Mouse (Mus musculus) myocyte (in vitro differentiated cells): ENCODE measurements around the gene Cdc34.

Source experiments
- CEBPB ChIP-seq: IDR thresholded peaks from 2 replicates; pipeline ENCODE4 v1.6.1; 2011; ENCODE audit warnings: mild to moderate bottlenecking, moderate library complexity; ENCODE audit not compliant: poor library complexity, insufficient read depth, severe bottlenecking
- E2F4 ChIP-seq: IDR thresholded peaks from one replicate; pipeline ENCODE4 v1.6.1; 2011; ENCODE audit warnings: mild to moderate bottlenecking, control low read depth, moderate library complexity; ENCODE audit not compliant: insufficient read depth
- MAX ChIP-seq: IDR thresholded peaks from one replicate; pipeline ENCODE4 v1.6.1; 2011; ENCODE audit warnings: low read depth, mild to moderate bottlenecking, control low read depth
- POLR2A ChIP-seq: IDR thresholded peaks from one replicate; pipeline ENCODE4 v1.6.1; 2011; ENCODE audit warnings: low read depth, mild to moderate bottlenecking, control low read depth, moderate library complexity; ENCODE audit not compliant: insufficient read length
- POLR2AphosphoS2 ChIP-seq: IDR thresholded peaks from one replicate; pipeline ENCODE4 v1.6.1; 2011; ENCODE audit warnings: low read depth, control low read depth; ENCODE audit not compliant: insufficient read length
- TCF12 ChIP-seq: IDR thresholded peaks from one replicate; pipeline ENCODE4 v1.6.1; 2011; ENCODE audit warnings: mild to moderate bottlenecking, control low read depth; ENCODE audit not compliant: poor library complexity, insufficient read depth, severe bottlenecking
- TCF3 ChIP-seq: IDR thresholded peaks from one replicate; pipeline ENCODE4 v1.6.1; 2011; ENCODE audit warnings: low read depth, control low read depth; ENCODE audit not compliant: insufficient read length

- TF ChIP-seq POLR2A (no peak), MAX (no peak), E2F4 (no peak), TCF3 (no peak), POLR2AphosphoS2 (no peak), TCF12 (no peak), CEBPB (no peak)
Measured at GRCm38 (mm10) chr10:79691986-79692548, 10.1 kb downstream of the Cdc34 start.
